Mouse (Mus musculus) embryo, embryonic 9.5 days (tissue): ENCODE results near the gene Idnk.

Source experiments
- DNase-seq: peaks from one replicate; pipeline ENCODE4 v3.0.0-alpha.2; 2017; ENCODE audit errors: extremely low spot score

Idnk gene

GRCm38 (mm10) chr13:58192146-58192545 lies 34.7 kb downstream of the Idnk start:
- DNase-seq: no peak

DNA sequence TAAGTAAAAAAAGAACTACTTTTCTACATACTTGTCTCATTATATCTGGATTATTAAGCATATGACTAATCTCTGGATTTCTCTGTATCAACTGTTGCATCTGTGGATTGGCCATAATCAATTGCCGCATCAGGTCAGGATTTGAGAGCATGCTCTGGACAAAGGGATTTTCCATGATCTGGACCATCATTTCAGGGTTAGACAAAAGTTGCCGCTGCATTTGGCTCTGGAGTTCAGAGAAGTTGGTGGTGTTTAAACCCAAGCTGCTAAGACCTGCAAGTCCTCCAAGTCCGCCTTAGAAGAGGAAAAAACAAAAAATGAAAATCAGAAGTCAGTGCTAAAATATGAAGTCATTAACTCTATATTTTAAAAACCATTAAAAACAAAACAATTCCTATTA lies 35.8 kb downstream of the Idnk start:
- DNase-seq: no peak

DNA sequence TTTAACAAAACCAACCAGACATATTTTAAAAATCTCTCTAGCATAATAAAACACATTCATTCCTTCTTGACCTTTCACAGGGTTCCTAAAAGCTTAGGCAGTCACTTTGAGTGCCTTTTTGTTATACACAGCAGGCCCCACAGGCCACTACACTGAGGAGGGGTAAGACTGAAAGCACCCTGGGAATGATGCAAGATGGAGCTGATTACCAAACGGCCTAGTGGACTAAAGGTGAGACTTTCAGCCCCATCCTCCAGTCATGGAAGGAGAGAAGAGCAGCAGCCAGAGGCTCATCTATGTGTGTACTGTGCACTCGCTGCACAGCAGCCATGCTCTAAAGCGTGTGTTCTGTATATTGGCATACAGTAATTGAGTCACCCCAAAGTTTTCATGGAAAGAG lies 37.5 kb downstream of the Idnk start:
- no peak for DNase-seq

- DNase-seq: no peak
These were observed 39.8 kb downstream of the Idnk start for GRCm38 (mm10) chr13:58197211-58197610.

GRCm38 (mm10) chr13:58197981-58198640 lies 40.7 kb downstream of the Idnk start:
- no peak for DNase-seq

GRCm38 (mm10) chr13:58201343-58201742 lies 43.9 kb downstream of the Idnk start:
- no peak for DNase-seq

- DNase-seq: no peak
These were observed 44.5 kb downstream of the Idnk start for GRCm38 (mm10) chr13:58201908-58202307.

GRCm38 (mm10) chr13:58202903-58203302 lies 45.5 kb downstream of the Idnk start:
- DNase-seq: no peak

- DNase-seq: no peak
These were observed 46.8 kb downstream of the Idnk start for GRCm38 (mm10) chr13:58204202-58204601.

DNA sequence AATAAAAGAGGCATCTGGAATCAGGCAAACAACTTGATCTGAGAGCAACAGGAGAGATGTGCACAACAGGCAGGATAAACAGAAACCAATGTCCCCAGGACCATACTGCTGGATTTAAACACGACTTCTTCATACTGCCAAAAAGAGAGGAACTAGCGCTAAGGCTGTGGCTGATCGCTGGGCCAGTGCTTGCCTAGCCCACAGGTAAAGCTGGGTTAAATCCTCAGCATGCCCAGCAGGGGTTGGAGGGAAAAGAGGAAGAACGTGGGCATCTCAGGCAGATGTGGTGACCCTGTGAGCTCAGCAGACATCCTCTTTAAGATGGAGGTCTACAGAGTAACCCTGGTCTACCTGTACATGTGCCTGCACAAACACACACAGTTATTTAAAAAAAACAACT lies 47.5 kb downstream of the Idnk start:
- no peak for DNase-seq

GRCm38 (mm10) chr13:58206084-58206483 lies 48.6 kb downstream of the Idnk start:
- no peak for DNase-seq

DNA sequence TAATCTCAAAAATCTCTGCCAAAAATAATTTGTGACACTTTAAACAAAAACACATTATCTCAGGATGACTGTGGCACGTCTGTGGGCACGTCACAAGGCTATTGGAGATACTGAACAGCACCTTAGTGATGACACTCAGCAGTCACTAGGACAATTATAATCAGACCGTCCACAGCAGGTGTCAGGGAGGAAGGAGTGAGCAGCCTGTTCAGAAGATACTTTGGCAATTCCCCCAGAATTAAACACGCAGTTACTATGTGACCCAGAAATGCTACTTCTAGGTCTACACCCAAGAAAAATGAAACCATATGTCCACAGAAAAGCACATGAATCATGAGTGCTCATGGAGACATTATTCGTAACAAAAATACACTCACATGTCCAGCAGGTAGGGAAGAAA lies 53.0 kb downstream of the Idnk start:
- DNase-seq: no peak

DNA sequence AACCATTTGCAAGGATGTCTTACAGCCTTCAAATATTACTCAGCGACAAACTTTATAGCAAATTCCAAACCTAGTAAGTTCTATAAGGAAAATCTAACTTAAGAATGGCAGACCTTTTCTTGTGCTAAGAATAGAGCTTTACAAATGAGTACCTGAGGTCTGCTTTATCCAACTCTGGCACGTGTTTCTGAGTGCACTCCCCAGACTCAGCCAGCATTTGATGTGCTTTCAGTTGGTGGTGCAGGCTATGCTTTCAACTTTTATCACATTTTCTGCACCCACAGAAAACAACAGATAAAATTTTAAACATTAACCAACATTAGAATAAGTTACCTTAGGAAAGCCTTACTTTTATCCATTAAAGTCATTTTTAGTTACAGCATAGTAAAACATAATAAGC lies 55.1 kb downstream of the Idnk start:
- no peak for DNase-seq

DNA sequence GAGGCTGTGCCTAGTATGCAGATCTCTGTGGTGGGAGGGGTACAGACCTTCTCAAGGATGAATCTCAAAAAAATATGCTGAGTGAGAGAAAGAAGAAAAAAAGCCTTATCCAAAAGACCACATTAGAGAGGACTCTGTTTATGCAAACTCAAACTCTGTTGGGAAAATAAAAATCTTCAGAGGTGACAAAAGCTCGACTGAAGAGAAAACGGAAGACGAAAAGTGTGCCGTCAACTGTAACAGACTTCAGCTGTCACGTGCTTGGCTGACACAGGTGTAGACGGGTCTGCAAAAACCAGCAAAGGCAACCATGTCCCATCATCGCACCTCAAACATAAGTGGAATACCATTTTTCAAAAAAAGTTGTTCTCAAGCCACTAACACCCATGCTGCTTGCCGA lies 56.4 kb downstream of the Idnk start:
- no peak for DNase-seq
